Mouse (Mus musculus) testis, postnatal 14 days (tissue): ENCODE measurements at regions not wholly inside any gene's neighbourhood (a gene's known extent, or its start where the extent isn't known, plus 50 kb on each side); places are given as distances from the start of the nearest gene placed in this dataset.

ENCODE experiments used
- DNase-seq: peaks from one replicate; pipeline ENCODE4 v3.0.0; 2021; ENCODE audit warnings: low spot score

DNA sequence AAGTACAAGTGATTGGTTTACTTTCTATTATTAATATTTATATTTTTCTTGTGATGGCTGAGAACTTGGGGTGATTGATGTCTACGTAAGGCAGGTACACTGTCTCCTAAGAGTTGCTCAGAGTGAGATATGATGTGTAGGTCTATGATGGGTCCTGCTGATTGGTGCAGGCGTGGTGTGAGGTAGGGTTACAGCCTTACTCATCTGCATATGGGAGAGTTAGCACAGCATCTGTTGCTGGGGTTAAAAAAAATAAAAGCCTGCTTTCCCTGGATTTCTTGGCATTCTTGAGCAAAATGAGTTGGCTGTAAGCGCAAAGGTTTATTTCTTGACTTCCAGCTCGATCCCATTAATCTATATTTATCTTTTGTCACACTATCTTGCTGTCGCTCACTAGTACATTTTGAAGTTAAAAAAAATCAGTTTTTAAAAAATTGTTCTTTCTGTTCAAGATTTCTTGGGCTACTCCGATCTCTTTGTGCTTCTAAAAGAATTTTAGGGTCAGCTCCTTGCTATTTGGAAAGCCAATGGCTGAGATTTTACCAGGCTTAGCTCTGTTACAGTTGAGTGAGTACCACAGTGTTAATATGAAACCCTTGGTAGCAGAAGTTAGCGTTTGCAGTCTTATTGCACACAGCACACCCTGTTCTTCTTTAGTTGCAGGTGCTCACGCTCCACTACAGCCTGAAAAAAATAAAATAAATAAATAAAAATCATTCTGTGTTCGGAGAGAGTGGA lies 482.0 kb downstream of the Plekhb2 start:
- DNase-seq, result no peak

DNA sequence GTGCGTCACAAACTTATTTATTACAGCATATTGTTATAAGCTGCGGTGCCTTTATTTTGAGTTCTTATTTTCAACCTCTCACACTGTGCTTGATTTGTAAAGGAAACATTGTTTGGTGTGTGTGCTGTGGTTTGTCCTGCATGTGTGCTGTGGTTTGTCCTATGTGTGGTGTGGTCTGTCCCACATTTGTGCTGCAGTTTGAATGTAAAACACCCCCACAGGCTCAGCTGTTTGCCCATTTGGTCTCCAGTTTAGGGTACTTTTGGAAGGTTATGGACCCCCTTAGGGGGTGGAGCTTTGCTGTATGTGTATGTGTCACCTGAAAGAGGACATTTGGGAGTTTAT lies 482.5 kb downstream of the Plekhb2 start:
- no peak for DNase-seq

DNA sequence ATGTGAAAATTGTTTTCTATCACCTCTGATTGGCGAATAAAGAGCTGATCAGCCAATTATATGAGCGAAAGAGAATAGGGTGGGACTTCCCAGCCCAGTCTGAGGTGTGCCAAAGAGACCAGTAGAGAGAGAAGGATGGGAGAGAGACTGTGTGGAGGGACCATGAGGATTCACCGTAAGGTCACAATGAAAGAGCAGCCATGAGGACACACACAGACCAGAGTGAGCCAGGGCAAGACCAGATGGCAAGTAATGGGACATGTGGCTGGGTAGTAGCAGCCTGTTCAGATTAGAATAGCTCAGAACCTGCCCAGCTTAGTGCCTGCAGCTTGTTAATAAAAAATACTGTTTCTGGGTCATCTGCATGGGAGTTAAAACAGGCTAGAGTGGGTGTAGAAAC lies 487.9 kb downstream of the Plekhb2 start:
- no peak for DNase-seq

DNA sequence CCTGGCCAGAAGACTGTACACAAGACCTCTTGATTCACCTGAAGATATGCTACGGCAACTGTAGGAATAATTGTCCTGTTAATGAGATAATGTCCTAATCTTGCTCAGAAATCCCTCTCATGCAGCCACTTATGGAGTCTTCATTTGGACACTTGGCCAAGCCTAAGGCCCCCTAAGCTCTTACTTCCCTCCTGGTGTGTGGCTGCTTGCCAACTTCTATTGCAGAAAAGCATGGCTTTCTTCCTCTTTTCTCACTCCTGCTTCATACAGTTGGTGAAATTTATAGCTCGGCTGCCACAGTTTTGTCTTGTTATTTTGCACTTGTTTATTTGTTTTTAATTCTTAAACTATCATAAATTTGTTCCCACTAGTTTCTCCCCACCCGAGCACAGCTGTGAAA lies 488.4 kb downstream of the Plekhb2 start:
- DNase-seq, result no peak

DNA sequence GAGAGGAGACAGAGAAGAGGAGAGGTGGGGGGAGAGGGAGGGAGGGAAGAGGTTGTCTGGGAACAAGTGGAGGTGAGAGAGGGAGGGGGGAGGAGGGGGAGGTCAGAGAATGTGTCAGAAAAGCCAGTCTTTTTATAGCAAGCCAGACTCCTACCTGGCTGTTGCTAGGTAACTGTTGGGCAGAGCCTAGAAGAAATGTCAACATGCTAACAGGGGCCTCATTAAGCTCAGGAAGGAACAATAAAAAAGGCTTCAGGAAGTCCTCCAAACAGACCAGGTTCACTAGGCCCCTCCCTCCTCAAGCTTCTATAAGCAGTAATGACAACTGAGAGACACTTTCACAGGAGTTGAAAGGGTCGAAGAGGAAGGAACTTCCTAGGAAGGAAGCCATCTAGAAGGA lies 494.8 kb downstream of the Plekhb2 start:
- no peak for DNase-seq

DNA sequence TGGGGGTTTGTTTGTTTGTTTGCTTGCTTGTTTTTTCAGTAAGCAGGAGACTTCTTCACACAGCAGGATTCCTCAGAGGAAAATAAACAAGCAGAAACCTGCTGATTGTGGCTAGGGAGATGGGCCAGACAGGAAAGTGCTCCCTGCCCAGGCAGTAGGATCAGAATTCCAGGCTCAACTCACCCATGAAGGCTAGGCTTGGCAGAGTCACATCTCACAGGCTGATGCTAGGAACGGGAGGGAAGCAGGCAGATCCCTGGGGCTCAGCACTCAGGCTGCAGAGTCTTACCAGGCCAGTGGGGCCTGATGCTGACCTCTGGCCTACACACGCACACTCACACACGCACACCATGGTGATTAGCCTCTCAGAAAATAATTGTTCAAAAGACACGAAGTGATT lies 498.5 kb downstream of the Plekhb2 start:
- no peak for DNase-seq

DNA sequence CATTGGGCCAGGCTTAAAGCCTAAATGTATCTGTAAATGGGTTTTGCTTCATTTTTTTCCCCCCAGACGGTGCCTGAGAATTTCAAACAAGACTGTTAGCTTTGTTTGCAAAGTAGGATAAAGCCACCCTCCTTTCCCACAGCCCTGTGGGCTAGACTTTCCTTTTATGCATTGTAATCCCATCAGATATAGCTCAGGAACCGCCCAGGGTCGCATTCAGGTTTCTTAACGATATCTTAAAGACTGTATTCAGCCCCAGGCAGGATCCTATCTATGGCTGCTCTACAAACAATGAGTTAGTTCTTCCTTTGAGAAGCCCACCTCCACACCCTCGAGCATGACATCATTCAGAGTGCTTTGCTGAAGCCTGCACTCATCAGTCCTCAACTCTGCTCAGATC lies 509.2 kb downstream of the Plekhb2 start:
- DNase-seq, result no peak

DNA sequence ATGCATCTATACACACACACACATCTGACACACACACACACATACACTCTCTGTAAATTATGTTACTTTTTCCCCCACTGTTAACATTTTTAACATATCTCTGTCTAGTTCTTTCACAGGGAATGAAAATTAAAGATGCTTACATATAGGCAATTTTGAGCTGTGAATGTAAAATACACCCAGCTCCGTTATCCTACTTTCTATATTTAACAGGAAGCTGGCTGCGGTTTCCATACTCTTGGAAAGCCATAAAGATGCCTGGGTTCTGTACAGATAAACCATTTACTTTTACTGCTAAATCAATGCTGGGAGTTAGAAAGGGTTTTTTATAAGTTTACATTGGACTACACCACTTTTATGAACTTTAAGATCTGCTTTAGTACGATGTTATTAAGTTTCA lies 511.7 kb downstream of the Plekhb2 start:
- no peak for DNase-seq

DNA sequence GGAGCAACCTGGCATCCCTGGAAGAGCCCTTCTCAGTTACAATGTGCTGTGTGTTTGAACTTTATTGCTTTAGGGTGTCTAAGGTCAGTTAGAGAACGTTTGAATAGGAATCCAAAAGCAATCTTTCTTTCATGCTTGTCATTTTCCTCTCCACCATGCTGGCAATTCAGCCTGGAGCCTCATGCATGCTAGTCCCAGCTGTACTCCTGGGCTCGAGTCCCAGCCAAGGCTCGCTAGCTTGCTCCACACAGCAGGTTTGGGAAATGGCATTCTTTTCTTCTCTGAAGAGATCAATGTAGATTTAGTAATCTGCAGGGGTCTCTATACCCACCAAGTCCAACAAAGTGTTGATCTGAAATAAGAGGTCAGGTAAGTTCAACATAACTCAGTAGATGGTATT lies 513.1 kb downstream of the Plekhb2 start:
- DNase-seq, result no peak

DNA sequence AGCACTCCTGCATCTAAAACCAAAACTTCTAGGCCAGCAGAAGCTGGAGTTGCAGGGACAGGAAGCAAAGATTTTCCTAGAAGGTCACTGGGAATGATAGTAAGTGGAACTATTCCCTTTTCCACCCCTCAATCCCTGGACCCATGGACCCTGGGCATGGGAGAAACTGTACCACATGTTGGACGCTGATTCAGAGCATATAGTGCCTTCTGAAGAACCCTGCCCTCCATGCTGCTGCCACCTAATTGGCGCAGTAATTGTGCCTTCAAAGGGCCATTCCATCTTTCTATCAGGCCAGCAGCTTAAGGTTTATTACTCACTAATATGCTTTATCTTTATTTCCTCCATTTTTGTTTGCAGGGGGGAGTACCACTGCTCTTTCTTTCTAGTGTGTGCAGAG lies 516.8 kb downstream of the Plekhb2 start:
- no peak for DNase-seq

DNA sequence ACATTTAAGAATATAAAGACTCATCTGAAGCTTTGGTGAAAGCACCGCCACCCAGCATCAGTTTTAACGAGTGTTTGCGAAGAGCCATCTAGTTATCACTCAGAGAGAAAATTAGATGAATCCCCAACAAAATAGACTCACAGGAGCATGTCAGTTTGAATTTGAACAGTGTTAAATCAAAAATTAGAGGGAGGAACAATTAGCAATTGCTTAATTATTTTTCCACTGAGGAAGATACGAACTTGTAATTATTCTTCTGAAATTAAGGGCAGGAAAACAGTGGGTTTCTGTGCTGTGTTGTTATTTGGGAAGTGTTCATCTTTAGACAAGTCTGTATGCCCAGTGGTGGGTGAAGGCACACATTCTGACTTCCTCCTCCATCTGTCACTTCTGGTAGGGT lies 523.0 kb downstream of the Plekhb2 start:
- no peak for DNase-seq

DNA sequence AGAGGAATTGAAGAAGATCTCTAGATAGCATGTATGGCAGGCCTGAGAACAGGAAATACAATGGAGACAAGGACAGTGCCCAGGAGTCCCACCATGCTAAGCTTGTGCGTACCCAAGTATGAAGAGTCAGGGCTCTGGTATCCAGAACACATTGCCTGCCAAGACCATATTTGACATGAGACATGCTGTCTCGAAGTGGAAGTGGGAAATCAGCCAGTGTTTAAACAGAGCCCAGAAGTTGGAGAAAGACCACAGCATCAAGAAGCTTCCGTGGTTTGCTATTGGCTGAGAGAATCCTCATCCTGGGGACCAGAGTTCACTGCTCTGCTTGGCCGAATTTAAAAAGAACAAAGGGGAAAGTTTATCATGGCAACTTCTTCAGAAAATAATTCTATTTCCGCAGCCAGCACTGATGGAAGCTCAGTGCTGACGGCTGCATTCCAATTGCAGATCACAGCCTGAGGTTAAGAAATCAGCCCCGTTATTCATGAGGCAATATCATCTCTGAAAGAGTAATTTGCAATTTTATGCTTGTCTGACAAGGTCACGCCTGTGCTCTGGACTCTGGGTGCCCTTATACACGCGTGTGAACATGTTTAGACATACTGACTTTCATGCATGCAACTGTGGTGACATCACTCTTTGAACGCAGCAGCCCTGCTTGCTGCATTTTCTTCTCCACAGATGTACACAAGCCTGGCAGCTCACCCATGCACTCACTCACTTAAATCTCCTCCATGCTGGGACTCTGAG lies 531.0 kb downstream of the Plekhb2 start:
- DNase-seq, result no peak

DNA sequence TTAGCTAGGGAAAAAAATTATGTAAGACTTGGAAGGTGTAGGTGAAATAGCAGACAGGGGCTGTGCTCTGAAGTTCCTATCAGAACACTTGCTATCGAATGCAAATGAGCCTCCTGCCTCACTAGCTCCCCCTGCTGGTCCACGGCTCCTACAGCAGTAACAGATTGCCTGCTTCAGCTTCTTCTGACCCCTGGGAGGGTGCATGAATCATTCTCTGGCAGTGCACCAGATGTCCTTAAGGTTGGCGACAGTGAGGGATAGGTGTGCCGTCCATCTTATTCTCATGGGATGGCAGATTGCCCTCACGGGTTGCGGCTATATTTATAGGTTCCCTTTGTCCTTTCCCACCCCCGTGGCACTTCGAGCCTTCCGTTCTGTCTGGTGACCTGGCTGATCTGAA lies 535.7 kb downstream of the Plekhb2 start:
- DNase-seq, result peak; percentile 76

DNA sequence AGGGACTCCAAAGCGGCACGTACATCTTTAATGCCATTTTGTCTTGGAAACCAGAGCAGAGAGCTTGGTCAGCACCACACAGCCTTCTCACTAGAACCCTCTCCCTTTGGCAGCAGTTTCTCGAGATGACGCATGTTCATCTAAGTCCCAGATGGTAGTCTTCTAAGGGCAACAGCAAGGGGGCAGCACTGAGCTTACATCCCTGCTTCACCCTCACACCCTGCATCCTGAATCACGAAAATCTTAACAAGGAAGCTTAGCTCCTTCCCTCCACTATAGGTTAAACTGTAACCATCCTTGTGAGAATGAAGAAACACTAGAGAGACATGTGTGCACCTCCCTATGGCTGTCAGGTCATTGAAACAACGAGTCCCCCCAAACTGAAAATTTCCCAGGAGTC lies 538.4 kb downstream of the Plekhb2 start:
- no peak for DNase-seq

DNA sequence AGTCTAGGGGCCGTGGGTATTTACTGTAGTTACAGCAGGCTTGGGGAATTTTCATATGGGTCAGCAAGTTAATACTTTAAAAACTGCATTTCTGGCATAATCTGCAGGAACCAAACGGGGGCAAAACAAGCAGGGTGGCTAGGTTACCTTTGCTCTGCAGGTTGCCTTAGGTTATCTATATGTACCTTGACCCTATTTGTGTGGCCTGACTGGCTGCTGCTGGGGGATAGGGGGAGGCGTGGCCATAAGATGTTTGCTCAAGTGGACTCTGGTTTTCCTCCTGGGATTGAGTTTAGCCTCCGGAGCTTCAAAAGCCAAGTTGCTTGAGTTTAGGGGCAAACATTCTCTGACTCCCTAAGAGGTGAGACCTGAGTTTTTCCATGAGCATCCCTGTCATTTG lies 540.6 kb downstream of the Plekhb2 start:
- DNase-seq, result no peak

DNA sequence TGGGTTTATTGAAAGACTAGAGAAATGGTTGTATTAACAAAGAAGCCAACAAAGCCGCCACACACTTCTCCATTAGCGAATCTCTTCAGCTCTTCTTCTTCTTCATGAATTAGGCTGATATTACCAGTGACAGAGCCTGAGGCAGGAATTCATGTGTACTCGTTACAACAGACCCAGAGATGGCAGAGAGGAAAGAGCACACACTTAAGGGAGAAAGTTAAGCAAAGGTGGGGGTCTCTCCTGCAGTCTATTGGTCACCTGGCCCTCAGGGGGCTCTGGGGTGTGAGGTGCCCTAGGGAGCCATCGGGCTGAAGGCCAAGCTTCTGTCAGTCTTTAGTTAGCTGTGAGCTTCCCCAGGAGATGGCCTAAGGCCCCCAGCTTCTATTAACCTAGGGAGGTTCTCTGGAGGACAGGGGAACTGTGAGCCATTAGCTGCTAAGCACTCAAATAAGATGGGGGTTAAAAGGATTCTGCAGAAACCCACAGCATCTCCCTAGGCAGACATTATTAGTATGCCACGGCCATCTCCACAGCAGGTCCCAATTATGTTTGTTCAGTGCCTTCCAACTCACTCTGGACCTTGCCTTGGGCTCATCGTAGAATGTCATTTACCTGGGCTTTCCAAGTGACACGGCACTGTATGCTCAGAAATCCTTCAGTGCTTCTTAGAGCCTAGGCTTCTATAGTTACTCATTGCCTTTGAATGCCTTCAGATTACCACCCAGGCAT lies 541.2 kb downstream of the Plekhb2 start:
- no peak for DNase-seq

DNA sequence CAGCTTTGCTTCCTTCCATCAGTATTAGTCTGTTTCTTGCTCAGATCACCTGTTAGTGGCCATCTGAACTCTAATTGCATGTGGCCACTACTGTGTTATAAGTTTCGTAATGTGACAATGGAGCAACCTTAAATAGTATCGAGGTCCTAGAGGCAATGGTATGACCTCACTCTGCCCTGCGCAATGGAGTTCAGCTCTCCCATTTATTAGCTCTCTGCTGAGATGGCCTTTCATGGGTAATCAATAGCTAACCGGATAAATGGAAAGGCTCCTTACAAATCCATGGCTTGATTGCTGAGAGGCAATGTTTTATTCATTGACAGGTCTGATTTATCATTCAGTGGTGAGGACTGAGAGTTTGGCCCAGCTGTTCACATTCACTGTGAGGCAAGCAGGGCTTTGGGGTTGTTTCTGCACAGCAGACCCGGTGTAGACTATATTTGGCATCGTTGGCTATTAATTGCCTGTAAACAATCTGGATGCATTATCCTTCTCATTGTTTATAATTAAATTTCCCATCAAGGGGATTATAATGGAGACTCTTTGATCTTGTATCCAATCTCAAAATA lies 543.9 kb downstream of the Plekhb2 start:
- no peak for DNase-seq

DNA sequence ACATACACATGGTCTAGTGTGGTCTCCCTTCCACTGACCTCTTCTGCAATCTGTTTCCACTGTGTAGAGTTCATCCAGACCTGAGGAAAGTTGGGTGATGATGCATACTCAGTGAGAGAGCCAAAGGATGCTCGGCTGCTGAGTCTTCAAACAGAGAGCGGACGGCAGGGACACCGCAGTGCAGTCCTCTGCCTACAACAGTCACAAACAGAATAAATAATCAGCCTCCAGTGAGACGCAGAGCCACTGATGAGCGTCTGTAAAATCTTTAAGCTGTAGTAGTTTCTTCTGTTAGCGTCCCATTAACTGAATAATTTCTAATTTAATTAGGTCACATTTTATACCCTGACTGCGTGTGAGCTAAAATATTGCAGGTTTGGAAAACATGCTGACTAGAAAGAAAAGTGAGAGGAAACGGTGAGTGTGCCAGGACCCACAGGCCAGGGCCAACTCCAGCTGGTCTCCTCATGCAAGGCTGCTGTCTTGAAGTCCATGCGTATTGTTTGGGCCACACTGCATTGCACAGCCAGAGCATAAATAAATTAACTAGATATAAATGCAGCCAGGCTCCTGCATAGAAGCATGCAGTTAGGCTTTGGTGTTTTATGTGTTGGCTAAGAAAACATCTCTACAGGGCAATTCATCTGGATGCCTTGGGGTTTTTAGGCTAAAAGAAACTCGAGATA lies 551.0 kb downstream of the Plekhb2 start:
- no peak for DNase-seq

DNA sequence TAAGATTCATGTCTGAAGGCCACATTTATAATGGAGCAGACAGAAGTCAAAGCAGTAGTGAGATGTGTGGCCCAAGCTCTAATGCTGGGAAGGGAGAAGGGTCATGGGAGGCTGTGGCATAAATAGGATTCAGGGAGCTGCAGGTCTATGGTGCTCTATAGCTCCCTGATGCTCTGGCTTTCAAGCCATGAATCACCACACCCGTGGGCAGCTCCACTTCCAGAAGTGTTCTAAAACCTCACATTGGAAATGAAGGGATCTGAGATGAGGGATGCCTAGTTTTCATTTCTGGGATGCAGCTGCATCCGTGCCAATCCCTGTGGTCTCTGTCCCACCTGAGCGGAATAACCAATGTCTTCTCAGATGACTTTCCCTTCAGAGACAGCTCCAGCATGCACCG lies 553.2 kb downstream of the Plekhb2 start:
- no peak for DNase-seq

DNA sequence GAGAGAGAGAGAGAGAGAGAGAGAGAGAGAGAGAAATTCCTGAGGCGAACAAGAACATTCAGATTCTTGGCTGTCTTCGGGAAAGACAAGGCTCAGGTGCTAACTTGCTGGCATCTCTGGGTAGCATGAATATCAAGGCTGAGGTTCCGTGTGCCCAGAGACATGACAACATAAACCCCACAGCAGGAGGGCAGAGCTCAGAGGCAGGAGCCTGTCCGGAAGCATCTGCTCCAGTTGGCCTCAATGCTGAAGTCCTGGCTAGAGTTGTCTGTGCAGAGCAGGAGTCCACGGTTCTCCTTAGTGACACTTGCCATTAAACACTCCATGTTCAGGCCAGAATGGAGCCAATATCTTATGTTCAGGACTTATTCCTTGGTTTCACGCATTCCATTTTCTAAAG lies 555.6 kb downstream of the Plekhb2 start:
- DNase-seq, result no peak

DNA sequence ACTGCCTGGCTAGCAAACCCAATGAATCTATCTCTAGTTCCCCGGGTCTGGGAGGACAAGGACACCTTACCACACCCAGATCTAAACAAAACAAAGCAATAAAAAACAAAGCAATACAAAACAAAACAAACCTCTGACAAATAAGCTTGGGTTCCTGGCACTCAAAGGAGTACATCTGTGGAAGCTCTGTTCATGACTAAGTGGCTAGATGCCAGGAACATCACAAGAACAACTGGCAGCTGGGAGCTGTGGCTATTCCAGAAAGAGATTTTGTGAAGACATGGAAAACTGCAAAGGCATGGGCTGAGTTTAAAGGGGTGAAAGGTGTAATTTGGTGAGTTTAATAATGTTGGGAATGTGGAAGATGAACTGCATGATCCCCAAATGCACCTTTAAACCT lies 565.9 kb downstream of the Plekhb2 start:
- no peak for DNase-seq

DNA sequence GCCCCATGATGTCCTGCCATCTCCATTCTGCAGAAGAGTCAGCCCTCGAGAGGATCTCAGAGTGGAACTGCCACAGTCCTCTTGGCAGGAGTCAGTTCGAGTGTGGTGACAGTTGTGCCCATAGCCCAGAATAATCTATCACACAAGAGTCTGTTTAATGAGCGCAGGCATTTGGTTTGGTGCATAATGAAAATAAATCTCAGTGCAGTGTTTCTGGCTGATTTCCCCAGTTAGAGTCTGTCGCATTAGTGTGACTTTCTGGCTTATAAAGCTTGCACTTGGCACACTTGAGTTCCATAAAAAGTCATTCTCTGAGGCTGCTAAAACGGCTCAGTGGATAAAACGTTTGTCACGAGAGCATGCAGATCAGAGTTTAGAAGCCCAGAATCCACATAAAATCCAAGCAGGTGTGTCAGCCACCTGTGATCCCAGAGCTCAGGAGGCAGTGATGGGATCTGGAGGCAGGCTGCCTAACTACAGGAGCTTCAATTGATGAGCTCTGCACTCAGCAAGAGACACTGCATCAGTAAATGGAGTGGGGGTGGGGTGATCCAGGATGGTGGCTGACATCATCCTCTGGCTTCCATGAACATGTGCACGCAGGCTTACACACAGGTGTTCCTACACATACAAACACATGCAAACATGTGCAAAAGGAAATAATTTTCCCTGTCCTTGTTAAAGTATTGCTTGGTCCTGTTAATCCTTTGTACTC lies 578.5 kb downstream of the Plekhb2 start:
- DNase-seq, result no peak
